Mouse (Mus musculus): ENCODE results near the gene Fggy.

Gene Fggy

GRCm38 (mm10) chr4:95772663-95773062 is 215.4 kb downstream of the Fggy start:
- in situ Hi-C loops (cut with MboI, MseI): no loop called here

GRCm38 (mm10) chr4:95775574-95775973 is 218.3 kb downstream of the Fggy start:
- in situ Hi-C loops (cut with MboI, MseI): no loop called here

GRCm38 (mm10) chr4:95777839-95778238 is 220.5 kb downstream of the Fggy start:
- in situ Hi-C loops (cut with MboI, MseI): no loop called here

GRCm38 (mm10) chr4:95778528-95778927 is 221.2 kb downstream of the Fggy start:
- in situ Hi-C loops (cut with MboI, MseI): no loop called here

- in situ Hi-C loops (cut with MboI, MseI): no loop called here
Measured at GRCm38 (mm10) chr4:95784146-95784895, 227.0 kb downstream of the Fggy start.

- in situ Hi-C loops (cut with MboI, MseI): no loop called here
Measured at GRCm38 (mm10) chr4:95787609-95788008, 230.3 kb downstream of the Fggy start.

GRCm38 (mm10) chr4:95788867-95789266 is 231.6 kb downstream of the Fggy start:
- in situ Hi-C loops (cut with MboI, MseI): no loop called here

GRCm38 (mm10) chr4:95791913-95792475 is 234.7 kb downstream of the Fggy start:
- in situ Hi-C loops (cut with MboI, MseI): no loop called here

- in situ Hi-C loops (cut with MboI, MseI): no loop called here
Measured at GRCm38 (mm10) chr4:95793647-95794328, 236.5 kb downstream of the Fggy start.

- in situ Hi-C loops (cut with MboI, MseI): no loop called here
Measured at GRCm38 (mm10) chr4:95794651-95795050, 237.3 kb downstream of the Fggy start.

GRCm38 (mm10) chr4:95795283-95795682 is 238.0 kb downstream of the Fggy start:
- in situ Hi-C loops (cut with MboI, MseI): no loop called here

- in situ Hi-C loops (cut with MboI, MseI): no loop called here
Measured at GRCm38 (mm10) chr4:95819650-95820049, 262.3 kb downstream of the Fggy start.

- in situ Hi-C loops (cut with MboI, MseI): no loop called here
Measured at GRCm38 (mm10) chr4:95821906-95822579, 264.7 kb downstream of the Fggy start.

- in situ Hi-C loops (cut with MboI, MseI): no loop called here
Measured at GRCm38 (mm10) chr4:95828164-95828563, 270.9 kb downstream of the Fggy start.

- in situ Hi-C loops (cut with MboI, MseI): loop anchor here (10.0 kb wide), 1 partner anchor 126 kb away; no protein-coding TSS in a partner anchor
Measured at GRCm38 (mm10) chr4:95830320-95830719, 273.0 kb downstream of the Fggy start.

- in situ Hi-C loops (cut with MboI, MseI): loop anchor here (10.0 kb wide), 1 partner anchor 135 kb away; no protein-coding TSS in a partner anchor
Measured at GRCm38 (mm10) chr4:95839860-95840259, 282.6 kb downstream of the Fggy start.

- in situ Hi-C loops (cut with MboI, MseI): no loop called here
Measured at GRCm38 (mm10) chr4:95840389-95841053, 283.2 kb downstream of the Fggy start.

GRCm38 (mm10) chr4:95845981-95846617 is 288.8 kb downstream of the Fggy start:
- in situ Hi-C loops (cut with MboI, MseI): no loop called here

- in situ Hi-C loops (cut with MboI, MseI): no loop called here
Measured at GRCm38 (mm10) chr4:95847219-95847618, 289.9 kb downstream of the Fggy start.

- in situ Hi-C loops (cut with MboI, MseI): no loop called here
Measured at GRCm38 (mm10) chr4:95847664-95848063, 290.4 kb downstream of the Fggy start.

GRCm38 (mm10) chr4:95849497-95849896 is 292.2 kb downstream of the Fggy start:
- in situ Hi-C loops (cut with MboI, MseI): no loop called here
